Mouse (Mus musculus) small intestine, adult 2 months (tissue): Measurements from ENCODE around the gene Mrpl9.

ENCODE experiments used
- CTCF ChIP-seq: fragments of 200-500 bp; IDR thresholded peaks from 2 replicates; pipeline ENCODE4 v1.5.1; 2012; ENCODE audit warnings: low read depth, mild to moderate bottlenecking, control low read depth, inconsistent platforms, low read length, moderate library complexity, mixed read lengths; ENCODE audit not compliant: insufficient replicate concordance, insufficient read length; ENCODE audit errors: extremely low read depth
- POLR2A ChIP-seq: fragments of 200-500 bp; IDR thresholded peaks from 2 replicates; pipeline ENCODE4 v1.6.1; 2012; ENCODE audit warnings: low read depth, mild to moderate bottlenecking, control low read depth, inconsistent platforms, low read length, moderate library complexity

- TF ChIP-seq CTCF (no peak), POLR2A (no peak)
These were observed 38.6 kb upstream of the Mrpl9 start for GRCm38 (mm10) chr3:94404366-94405054.
